Mouse (Mus musculus): ENCODE results near the gene Rnf7.

- TF ChIP-seq POLR2A (IDR thresholded peaks at IDR 0.05; ENCODE audit: insufficient read depth, low read length) (no peak), CTCF (IDR thresholded peaks at IDR 0.05; ENCODE audit: low read depth, low read length) (no peak)
These were observed 47.5 kb upstream of the Rnf7 start for GRCm38 (mm10) chr9:96526011-96526410.

Measured in ES-Bruce4 (cell line).